Mouse (Mus musculus) MEL (cell line): ENCODE measurements around the gene Ncf1. TPM values are rescaled to one million over a fixed set of nuclear protein-coding genes. Genes with fewer than 3 reads are reported as not detected.

Source experiments
- DNase-seq: peaks from one replicate; pipeline ENCODE4 v3.0.0; 2011; ENCODE audit warnings: low read depth, low spot score
- H3K27ac ChIP-seq: 2 replicates; pipeline ENCODE4 v1.5.1; 2012; ENCODE audit warnings: low read depth, mild to moderate bottlenecking, control low read depth, low read length, moderate library complexity; ENCODE audit not compliant: control insufficient read depth
- H3K27me3 ChIP-seq, 2 experiments: fragments of 150-350 bp in 1 of 2; sonication (generic) in 1 of 2; 2 replicates each; pipeline ENCODE4 v1.6.1; 2012; ENCODE audit warnings: low read length in 2 of 2, mild to moderate bottlenecking in 2 of 2, improper control_type of control experiment in 1 of 2, moderate library complexity in 1 of 2; ENCODE audit not compliant: insufficient read depth in 2 of 2, control insufficient read depth in 1 of 2
- H3K36me3 ChIP-seq, 2 experiments: 2 replicates each; pipeline ENCODE4 v1.6.1; 2012 to 2014; ENCODE audit warnings: low read length in 2 of 2, improper control_type of control experiment in 1 of 2, inconsistent platforms in 1 of 2, mild to moderate bottlenecking in 1 of 2; ENCODE audit not compliant: insufficient read depth in 2 of 2, control insufficient read depth in 1 of 2
- H3K4me1 ChIP-seq, 2 experiments: fragments of 150-350 bp in 1 of 2; sonication (generic) in 1 of 2; 2 replicates each; pipeline ENCODE4 v1.6.1; 2012; ENCODE audit warnings: low read length in 2 of 2, improper control_type of control experiment in 1 of 2, mild to moderate bottlenecking in 1 of 2; ENCODE audit not compliant: insufficient read depth in 2 of 2, control insufficient read depth in 1 of 2
- H3K4me3 ChIP-seq, 2 experiments: fragments of 150-350 bp in 1 of 2; sonication (generic) in 1 of 2; 2 replicates each; pipeline ENCODE4 v1.5.1; 2012; ENCODE audit warnings: low read depth in 2 of 2, low read length in 2 of 2, mild to moderate bottlenecking in 2 of 2, moderate library complexity in 2 of 2, control low read depth in 1 of 2, improper control_type of control experiment in 1 of 2; ENCODE audit not compliant: control insufficient read depth in 1 of 2, insufficient read depth in 1 of 2
- H3K79me2 ChIP-seq: 2 replicates; pipeline ENCODE4 v1.6.1; 2012; ENCODE audit warnings: mild to moderate bottlenecking, low read length, moderate library complexity; ENCODE audit not compliant: control insufficient read depth, poor library complexity, insufficient read depth
- H3K9ac ChIP-seq: 2 replicates; pipeline ENCODE4 v1.6.1; 2012; ENCODE audit warnings: low read depth, mild to moderate bottlenecking, control low read depth, low read length, moderate library complexity; ENCODE audit not compliant: control insufficient read depth, poor library complexity, severe bottlenecking
- H3K9me3 ChIP-seq: fragments of 150-350 bp; sonication (generic); replicated peaks from 2 replicates; pipeline ENCODE4 v1.6.1; 2012; ENCODE audit warnings: mild to moderate bottlenecking, low read length, improper control_type of control experiment, moderate library complexity; ENCODE audit not compliant: insufficient read depth
- BHLHE40 ChIP-seq: IDR thresholded peaks from 2 replicates; pipeline ENCODE4 v1.6.1; 2012; ENCODE audit warnings: low read depth, mild to moderate bottlenecking, inconsistent platforms, low read length, improper control_type of control experiment, borderline replicate concordance
- CTCF ChIP-seq, 3 experiments: IDR thresholded peaks in 2 of 3; conservative IDR thresholded peaks in 1 of 3; 2 replicates each; pipeline ENCODE4 v1.5.1; 2011 to 2012; ENCODE audit warnings: low read length in 3 of 3, low read depth in 2 of 3, mild to moderate bottlenecking in 2 of 3, improper control_type of control experiment in 1 of 3, inconsistent platforms in 1 of 3, mixed read lengths in 1 of 3, moderate library complexity in 1 of 3; ENCODE audit not compliant: control insufficient read depth in 1 of 3, insufficient read depth in 1 of 3, poor library complexity in 1 of 3, severe bottlenecking in 1 of 3
- GABPA ChIP-seq: IDR thresholded peaks from 2 replicates; pipeline ENCODE4 v1.6.1; 2012; ENCODE audit warnings: low read depth, mild to moderate bottlenecking, inconsistent platforms, low read length, improper control_type of control experiment, moderate library complexity
- HCFC1 ChIP-seq: IDR thresholded peaks from 2 replicates; pipeline ENCODE4 v1.6.1; 2012; ENCODE audit warnings: low read depth, mild to moderate bottlenecking, inconsistent platforms, low read length, improper control_type of control experiment, moderate library complexity
- JUND ChIP-seq: IDR thresholded peaks from 2 replicates; pipeline ENCODE4 v1.6.1; 2011; ENCODE audit warnings: low read depth, mild to moderate bottlenecking, improper control_type of control experiment, low read length
- KAT2A ChIP-seq: conservative IDR thresholded peaks from 2 replicates; pipeline ENCODE4 v1.6.1; 2012; ENCODE audit warnings: low read depth, low read length, improper control_type of control experiment, inconsistent platforms
- MEF2A ChIP-seq: IDR thresholded peaks from 2 replicates; pipeline ENCODE4 v1.6.1; 2014; ENCODE audit warnings: low read depth, mild to moderate bottlenecking, inconsistent platforms, low read length, improper control_type of control experiment; ENCODE audit not compliant: poor library complexity, insufficient replicate concordance, severe bottlenecking; ENCODE audit errors: extremely low read depth
- MYC ChIP-seq: IDR thresholded peaks from 2 replicates; pipeline ENCODE4 v1.6.1; 2011; ENCODE audit warnings: low read depth, mild to moderate bottlenecking, low read length, improper control_type of control experiment, moderate library complexity
- NRF1 ChIP-seq: IDR thresholded peaks from 2 replicates; pipeline ENCODE4 v1.6.1; 2014; ENCODE audit warnings: low read depth, mild to moderate bottlenecking, inconsistent platforms, low read length, improper control_type of control experiment, moderate library complexity; ENCODE audit not compliant: poor library complexity, insufficient read depth, severe bottlenecking
- POLR2A ChIP-seq, 2 experiments: IDR thresholded peaks; 2 replicates each; pipeline ENCODE4 v1.6.1; 2011 to 2012; ENCODE audit warnings: low read length in 2 of 2, mild to moderate bottlenecking in 2 of 2, control low read depth in 1 of 2, improper control_type of control experiment in 1 of 2, low read depth in 1 of 2, moderate library complexity in 1 of 2; ENCODE audit not compliant: control insufficient read depth in 1 of 2, insufficient read depth in 1 of 2, poor library complexity in 1 of 2
- POLR2AphosphoS2 ChIP-seq: IDR thresholded peaks from 2 replicates; pipeline ENCODE4 v1.6.1; 2011; ENCODE audit warnings: low read length, improper control_type of control experiment
- POLR2AphosphoS5 ChIP-seq: IDR thresholded peaks from 2 replicates; pipeline ENCODE4 v1.6.1; 2012; ENCODE audit warnings: low read depth, borderline replicate concordance, mild to moderate bottlenecking, inconsistent platforms, low read length, moderate library complexity, mixed read lengths
- RAD21 ChIP-seq: IDR thresholded peaks from 2 replicates; pipeline ENCODE4 v1.6.1; 2011; ENCODE audit warnings: mild to moderate bottlenecking, low read depth, low read length, improper control_type of control experiment
- RCOR1 ChIP-seq: IDR thresholded peaks from 2 replicates; pipeline ENCODE4 v1.6.1; 2012; ENCODE audit warnings: low read depth, mild to moderate bottlenecking, inconsistent platforms, low read length, improper control_type of control experiment
- SIN3A ChIP-seq: IDR thresholded peaks from 2 replicates; pipeline ENCODE4 v1.6.1; 2012; ENCODE audit warnings: low read length, improper control_type of control experiment, inconsistent platforms
- TBP ChIP-seq: IDR thresholded peaks from 2 replicates; pipeline ENCODE4 v1.8.0; 2011; ENCODE audit warnings: low read depth, low read length, improper control_type of control experiment
- TCF12 ChIP-seq: IDR thresholded peaks from 2 replicates; pipeline ENCODE4 v1.6.1; 2014; ENCODE audit warnings: low read depth, mild to moderate bottlenecking, inconsistent platforms, low read length, improper control_type of control experiment, moderate library complexity
- UBTF ChIP-seq: IDR thresholded peaks from 2 replicates; pipeline ENCODE4 v1.6.1; 2012; ENCODE audit warnings: low read depth, mild to moderate bottlenecking, inconsistent platforms, low read length, improper control_type of control experiment, moderate library complexity, borderline replicate concordance; ENCODE audit not compliant: insufficient read depth
- USF1 ChIP-seq: IDR thresholded peaks from 2 replicates; pipeline ENCODE4 v1.6.1; 2014; ENCODE audit warnings: low read depth, mild to moderate bottlenecking, inconsistent platforms, low read length, improper control_type of control experiment, moderate library complexity
- USF2 ChIP-seq, 2 experiments: IDR thresholded peaks; 2 replicates each; pipeline ENCODE4 v1.6.1; 2011 to 2012; ENCODE audit warnings: improper control_type of control experiment in 2 of 2, low read length in 2 of 2, borderline replicate concordance in 1 of 2, inconsistent platforms in 1 of 2, low read depth in 1 of 2, mild to moderate bottlenecking in 1 of 2; ENCODE audit not compliant: insufficient read depth in 1 of 2
- ZKSCAN1 ChIP-seq: IDR thresholded peaks from 2 replicates; pipeline ENCODE4 v1.6.1; 2012; ENCODE audit warnings: low read depth, mild to moderate bottlenecking, inconsistent platforms, low read length, improper control_type of control experiment, moderate library complexity
- ZMIZ1 ChIP-seq: IDR thresholded peaks from 2 replicates; pipeline ENCODE4 v1.6.1; 2012; ENCODE audit warnings: low read depth, mild to moderate bottlenecking, inconsistent platforms, low read length, improper control_type of control experiment, moderate library complexity
- polyA plus RNA-seq, 2 experiments: library from polyadenylated mRNA; stranded (reverse) in 1 of 2; unstranded in 1 of 2; fragments of >175 nt in 1 of 2; fragments of >200 nt in 1 of 2; gene quantifications; 2 replicates each; pipeline versions ENCODE4 v1.2.1 to v1.2.4; 2012; ENCODE audit warnings: low replicate concordance in 2 of 2, low read depth in 1 of 2; ENCODE audit not compliant: insufficient read length in 2 of 2, insufficient read depth in 1 of 2, missing spikeins in 1 of 2
- total RNA-seq: library from RNA; depleted of rRNA; stranded (reverse); fragments of 300-350 nt; gene quantifications from 2 replicates; pipeline ENCODE4 v1.2.3, GENCODE M21; 2012

Gene Ncf1
- total and polyA plus RNA-seq, 3 experiments = 0.58 to 3.3 TPM; not detected in 1

GRCm38 (mm10) chr5:134182735-134183134 lies 46.7 kb downstream of the Ncf1 start:
- Histone ChIP-seq H3K27ac (no peak overlapping the region), H3K36me3 (peaks cover 0 to 12% of the 10 kb centered on the region in 2 experiments; a peak in 2 of 4 replicates), H3K4me3 (peak overlapping the region in 1 of 2 experiments; percentile 72; a peak in 2 of 4 replicates), H3K27me3 (no peaks in the 10 kb centered on the region), H3K79me2 (peaks cover 9% of the 10 kb centered on the region), H3K9me3 (no peaks in the 10 kb centered on the region), H3K9ac (peak overlapping the region; percentile 97), H3K4me1 (peaks cover 2 to 15% of the 10 kb centered on the region in 2 experiments; a peak in 2 of 4 replicates)
- TF ChIP-seq GABPA (no peak), USF2 (IDR thresholded peaks at IDR 0.05; ENCODE audit: borderline replicate concordance in 1 of 2, insufficient read depth in 1 of 2, low read depth in 1 of 2, low read length in 2 of 2) (no peak), POLR2AphosphoS2 (no peak), RAD21 (no peak), RCOR1 (no peak), POLR2A (IDR thresholded peaks at IDR 0.05; ENCODE audit: control insufficient read depth in 1 of 2, insufficient read depth in 1 of 2, low read depth in 1 of 2, low read length in 2 of 2, poor library complexity in 1 of 2) (no peak), BHLHE40 (no peak), NRF1 (no peak), UBTF (no peak), SIN3A (no peak)
- DNase-seq = peak; percentile 27

- H3K4me3 ChIP-seq = no peak overlapping the region
- H3K79me2 ChIP-seq = peaks cover 9% of the 10 kb centered on the region
- peaks cover 0 to 12% of the 10 kb centered on the region in 2 experiments; a peak in 2 of 4 replicates for H3K36me3 ChIP-seq
- H3K4me1 ChIP-seq = peaks cover 2 to 15% of the 10 kb centered on the region in 2 experiments; a peak in 2 of 4 replicates
- no peak for DNase-seq
- no peak for TF ChIP-seq KAT2A
- no peak for TF ChIP-seq CTCF (IDR thresholded peaks at IDR 0.05 in 2 of 3, conservative IDR thresholded peaks at IDR 0.05 in 1 of 3; ENCODE audit: control insufficient read depth in 1 of 3, insufficient read depth in 1 of 3, low read depth in 2 of 3, low read length in 3 of 3, poor library complexity in 1 of 3, severe bottlenecking in 1 of 3)
- TF ChIP-seq MYC = no peak
- no peak for TF ChIP-seq POLR2AphosphoS5
- TF ChIP-seq JUND = no peak
- TF ChIP-seq TCF12 = no peak
- TF ChIP-seq USF1 = no peak
- no peak for TF ChIP-seq HCFC1
- no peak for TF ChIP-seq UBTF
- no peak for TF ChIP-seq TBP
- TF ChIP-seq ZMIZ1 = no peak
- TF ChIP-seq MEF2A = no peak
- TF ChIP-seq POLR2A (IDR thresholded peaks at IDR 0.05; ENCODE audit: control insufficient read depth in 1 of 2, insufficient read depth in 1 of 2, low read depth in 1 of 2, low read length in 2 of 2, poor library complexity in 1 of 2) = no peak
- TF ChIP-seq USF2 (IDR thresholded peaks at IDR 0.05; ENCODE audit: borderline replicate concordance in 1 of 2, insufficient read depth in 1 of 2, low read depth in 1 of 2, low read length in 2 of 2) = no peak
- no peak for TF ChIP-seq ZKSCAN1
- TF ChIP-seq RCOR1 = no peak
- H3K9me3 ChIP-seq = no peaks in the 10 kb centered on the region
- H3K27ac ChIP-seq = no peak overlapping the region
- H3K27me3 ChIP-seq = no peaks in the 10 kb centered on the region
- H3K9ac ChIP-seq = no peak overlapping the region
These were observed 47.3 kb downstream of the Ncf1 start for GRCm38 (mm10) chr5:134182172-134182571.
